Mouse (Mus musculus) retina, postnatal 1 day (tissue): ENCODE measurements around the gene Tmem30b.
"Not testable (repeated sequence)": the region's sequence is repeated elsewhere in the genome, so short reads cannot be mapped to it uniquely, and the experiment has no call there.

ENCODE experiments used
- DNase-seq: peaks from one replicate; pipeline ENCODE4 v3.0.0-alpha.2; 2012

Tmem30b gene

DNA sequence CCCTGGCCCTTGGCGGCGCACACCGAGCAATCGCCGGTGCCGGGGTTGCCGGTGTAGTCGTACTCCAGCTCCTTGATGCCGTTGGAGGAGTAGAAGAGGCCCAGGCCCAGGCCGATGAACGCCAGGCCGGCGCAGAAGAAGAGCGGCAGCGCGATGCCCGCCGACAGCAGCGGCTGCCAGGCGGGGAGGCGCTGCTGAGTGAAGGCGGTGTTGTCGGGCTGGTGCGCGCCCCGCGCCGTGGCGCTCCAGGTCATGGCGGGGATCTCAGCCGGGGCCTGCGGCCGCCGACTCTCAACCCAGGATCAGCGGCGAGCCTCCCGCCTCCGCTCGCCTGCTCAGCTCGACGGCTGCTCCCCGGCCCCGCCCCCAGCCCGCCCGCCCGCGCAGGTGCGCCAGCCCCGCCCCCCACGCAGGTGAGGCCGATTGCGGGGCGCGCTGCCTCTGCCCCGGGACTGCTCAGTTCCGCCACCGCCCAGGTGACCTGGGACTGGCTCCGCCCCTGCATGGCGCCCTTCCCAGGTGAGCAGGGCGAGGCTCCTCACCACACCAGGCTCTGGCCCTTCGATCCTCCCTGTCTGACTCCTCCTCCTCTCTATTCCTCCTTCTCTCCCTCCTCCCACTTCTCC lies at the start of gene Tmem30b:
Gene Tmem30b, minus strand, starts transcription at position 307 of the 626 bp plus-strand sequence.
- peak; percentile 54 for DNase-seq

DNA sequence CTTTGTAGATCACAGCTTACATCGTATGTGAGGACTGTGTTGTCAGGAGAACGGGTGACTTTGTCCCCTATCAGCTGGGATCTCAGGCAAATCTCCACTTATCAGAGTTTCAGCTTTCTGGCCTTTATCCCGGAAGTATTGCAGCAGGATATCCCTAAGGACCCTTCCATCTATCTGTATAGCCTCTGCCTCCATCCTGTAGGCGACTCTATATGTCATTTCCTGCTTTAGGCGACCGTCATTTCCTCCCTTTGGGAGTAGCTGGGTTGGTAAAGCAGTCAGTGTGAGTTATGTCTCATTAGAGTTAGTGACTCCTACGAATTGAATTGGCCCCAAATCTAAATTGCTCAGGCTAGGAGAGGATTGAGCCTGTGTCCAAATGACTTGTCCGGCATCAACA lies 49.0 kb upstream of the Tmem30b start:
- no peak for DNase-seq

DNA sequence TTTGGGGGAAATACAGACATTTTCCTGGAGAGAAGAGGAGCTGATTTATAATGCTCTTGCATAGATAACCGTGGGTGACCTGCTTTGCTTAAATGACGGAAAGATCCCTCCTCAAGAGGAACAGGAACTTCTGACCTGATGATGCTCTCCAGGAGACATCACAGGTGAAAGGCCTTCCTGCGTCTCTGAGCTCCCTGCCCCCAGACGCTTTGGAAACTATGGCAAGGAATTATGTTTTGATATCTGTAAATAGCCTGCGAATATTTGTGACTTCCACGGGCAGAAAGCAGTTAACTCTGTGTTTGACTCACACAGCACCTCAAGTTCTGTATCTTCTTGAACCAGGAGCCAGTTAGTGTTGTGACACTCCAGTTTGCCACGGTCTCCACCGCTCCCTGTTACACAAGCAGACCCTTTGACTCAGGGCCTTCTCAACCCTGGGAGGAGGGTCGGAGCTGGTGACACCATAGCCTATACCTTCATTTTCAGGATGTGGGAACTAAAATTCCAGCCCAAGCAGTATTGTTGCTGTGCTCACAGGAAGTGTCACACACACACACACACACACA lies 48.1 kb upstream of the Tmem30b start:
- no peak for DNase-seq

DNA sequence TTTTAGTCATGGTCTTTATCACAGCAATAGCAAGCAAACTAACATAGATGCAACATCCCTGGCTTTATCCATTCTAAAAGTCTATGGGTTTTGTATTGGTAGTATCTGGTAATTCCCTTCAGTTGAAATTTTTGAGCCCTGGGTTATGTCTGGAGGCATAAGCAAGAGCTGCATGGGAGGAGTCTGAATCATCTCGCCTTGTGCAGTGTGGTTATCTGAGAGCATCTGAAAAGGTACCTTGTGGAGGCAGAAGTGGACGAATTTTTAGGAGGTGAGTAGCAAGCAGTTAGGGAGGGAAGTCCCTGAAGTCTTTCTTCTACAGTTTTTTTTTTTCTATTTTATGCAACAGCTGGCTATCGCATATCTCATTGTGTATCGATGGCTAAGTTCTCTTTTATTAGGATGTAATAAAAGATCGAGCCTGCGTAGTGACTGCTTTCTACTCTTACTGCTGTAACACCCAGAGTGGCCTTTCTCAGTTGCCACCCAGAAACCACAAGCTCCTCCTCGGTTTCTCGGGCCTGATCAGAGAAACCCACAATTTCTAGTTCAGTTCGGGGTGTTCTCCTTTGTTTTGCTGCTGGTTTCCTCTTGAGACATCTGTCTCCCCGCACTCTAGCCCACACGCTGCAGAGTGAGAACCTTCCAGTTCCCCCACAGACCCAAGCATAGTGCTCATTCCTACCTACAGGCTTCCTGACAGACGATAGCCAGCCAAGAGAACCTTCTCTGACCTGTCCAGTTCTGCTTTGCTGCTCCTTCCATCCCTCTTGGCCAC lies 47.0 kb upstream of the Tmem30b start:
- DNase-seq = no peak

DNA sequence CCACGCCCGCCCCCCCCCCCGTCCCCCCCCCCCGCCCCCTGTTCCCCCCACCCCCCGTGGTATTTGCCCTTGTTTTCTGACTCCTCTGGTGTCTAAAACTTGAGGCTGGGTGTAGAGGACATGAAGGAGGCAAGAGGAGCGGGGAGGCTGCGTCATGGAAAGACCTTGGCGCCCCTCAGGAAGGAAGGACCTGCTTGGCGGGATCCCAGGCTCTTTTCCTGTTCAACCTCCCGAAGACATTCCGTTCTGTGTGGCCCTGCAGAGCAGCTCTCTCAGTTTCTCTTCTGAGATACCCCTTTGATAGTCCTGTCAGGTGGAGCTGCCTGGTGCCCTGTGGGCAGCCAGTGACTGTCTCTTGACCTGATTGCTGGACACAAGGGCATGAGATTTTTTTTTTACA lies 45.4 kb upstream of the Tmem30b start:
- DNase-seq = no peak

DNA sequence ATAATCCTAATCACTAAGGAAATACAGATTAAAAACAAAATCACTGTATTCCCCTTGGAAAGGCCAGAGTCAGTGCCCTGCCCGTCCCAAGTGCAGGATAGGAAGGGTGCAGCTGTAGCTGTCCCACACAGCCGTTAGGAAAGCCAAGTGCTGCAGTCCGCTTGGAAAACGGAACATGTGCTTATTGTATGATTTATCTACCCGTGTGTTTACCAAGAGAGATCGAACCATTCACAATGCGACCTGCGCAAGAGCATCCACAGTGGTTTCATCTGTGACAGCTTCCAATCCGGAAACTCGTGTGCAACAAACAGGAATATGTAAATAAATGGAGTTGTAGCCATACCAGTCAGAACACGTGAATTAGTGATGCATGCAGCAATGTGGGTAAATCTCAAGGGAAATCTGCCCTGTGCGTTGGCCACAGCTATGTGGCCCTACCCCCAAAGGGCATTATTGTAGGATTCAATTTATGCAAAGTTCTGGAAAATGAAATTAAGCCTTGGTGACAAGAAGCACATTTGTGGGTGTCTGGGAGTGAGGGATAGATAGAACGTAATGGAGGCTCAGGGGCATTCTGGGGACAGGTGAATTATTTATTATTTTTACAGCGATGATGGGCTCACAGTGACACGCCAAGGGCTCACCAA lies 44.6 kb upstream of the Tmem30b start:
- DNase-seq = peak; percentile 50

DNA sequence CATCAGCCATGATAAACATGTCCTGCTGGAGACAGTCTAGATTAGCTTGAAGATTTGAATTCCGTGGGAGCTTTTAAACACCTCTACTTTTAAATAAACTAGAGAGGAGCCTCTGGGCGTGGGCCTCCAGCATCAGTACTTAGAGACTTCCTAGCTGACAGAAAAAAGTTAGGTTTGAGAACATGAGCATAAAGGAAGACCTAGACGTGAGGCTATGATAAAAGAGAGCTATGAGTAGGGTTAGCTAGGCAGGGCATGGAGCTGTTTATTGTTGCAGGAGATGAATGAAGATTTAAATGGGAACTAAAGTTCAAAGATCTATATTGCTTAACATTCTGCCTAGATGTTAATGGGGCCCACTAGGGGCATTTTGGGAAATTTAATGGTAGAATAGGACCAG lies 41.1 kb upstream of the Tmem30b start:
- DNase-seq = no peak

DNA sequence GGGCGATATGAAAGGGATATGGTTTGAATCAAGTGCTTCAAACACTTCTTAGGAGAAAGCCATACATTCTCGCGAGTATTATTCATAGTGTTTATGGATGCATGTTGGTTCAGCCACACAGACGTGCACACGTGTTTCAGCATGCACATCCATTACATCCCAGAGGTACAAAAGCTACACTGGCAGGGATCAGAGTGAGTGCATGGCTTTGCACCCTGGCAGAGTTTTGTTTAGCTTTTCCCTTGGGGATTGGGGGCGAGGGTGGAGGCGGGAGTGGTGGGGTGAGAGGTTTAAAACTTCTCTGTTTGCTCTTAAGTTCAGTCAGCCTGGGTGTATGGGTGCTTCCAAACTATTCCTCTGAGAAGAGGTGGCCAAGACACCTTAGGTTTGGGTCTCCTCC lies 39.7 kb upstream of the Tmem30b start:
- DNase-seq = peak; percentile 40

DNA sequence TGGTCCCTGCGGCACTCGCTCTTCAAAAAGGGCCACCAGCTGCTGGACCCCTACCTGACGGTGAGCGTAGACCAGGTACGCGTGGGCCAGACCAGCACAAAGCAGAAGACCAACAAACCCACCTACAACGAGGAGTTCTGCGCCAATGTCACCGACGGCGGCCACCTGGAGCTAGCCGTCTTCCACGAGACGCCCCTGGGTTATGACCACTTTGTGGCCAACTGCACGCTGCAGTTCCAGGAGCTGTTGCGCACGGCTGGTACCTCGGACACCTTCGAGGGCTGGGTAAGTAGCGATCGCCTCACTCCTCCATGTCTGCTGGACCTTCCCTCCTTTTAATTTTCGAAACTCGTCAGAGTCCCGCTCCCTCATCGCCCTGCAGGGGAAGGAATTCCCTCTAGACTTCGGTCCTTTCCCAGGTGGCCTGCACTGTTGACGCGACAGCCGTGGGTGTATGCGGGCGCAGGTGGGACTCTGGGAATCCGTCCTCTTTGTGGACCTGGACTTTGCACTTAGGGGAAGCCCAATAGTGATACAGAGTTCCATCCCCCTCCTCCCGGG lies 39.1 kb upstream of the Tmem30b start:
- DNase-seq = peak; percentile 24

DNA sequence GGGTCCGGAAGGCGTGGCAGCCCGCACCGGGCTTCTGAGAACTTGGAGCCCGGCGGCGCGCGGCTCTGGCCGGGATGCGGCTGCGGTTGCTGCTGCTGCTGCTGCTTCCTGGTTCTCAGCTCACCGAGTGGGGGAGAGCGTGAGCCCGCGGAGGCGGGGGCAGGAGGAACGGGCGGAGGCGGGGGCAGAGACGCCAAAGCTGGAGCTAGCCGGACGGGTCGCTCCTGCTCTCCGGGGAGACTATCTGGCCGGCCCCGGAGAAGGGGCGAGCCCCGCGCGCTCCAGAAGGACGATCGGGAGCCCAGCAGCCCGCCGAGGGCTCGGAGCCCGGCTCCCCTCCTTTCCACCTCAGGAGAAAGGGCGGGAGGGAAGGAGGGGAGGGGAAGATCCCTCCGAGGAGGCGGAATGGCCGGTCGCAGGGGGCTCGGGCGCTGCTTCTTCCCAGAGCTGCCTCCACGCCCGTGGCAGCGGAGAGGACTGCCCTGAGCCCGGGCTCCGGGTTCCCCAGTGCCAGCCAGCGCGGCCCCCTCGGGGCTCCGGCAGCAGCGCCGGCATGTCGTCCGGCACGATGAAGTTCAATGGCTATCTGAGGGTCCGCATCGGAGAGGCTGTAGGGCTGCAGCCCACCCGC lies 38.5 kb upstream of the Tmem30b start, which contains the start of gene Prkch:
Gene Prkch, plus strand, starts transcription at position 187 of the 631 bp plus-strand sequence.
- peak; percentile 93 for DNase-seq

DNA sequence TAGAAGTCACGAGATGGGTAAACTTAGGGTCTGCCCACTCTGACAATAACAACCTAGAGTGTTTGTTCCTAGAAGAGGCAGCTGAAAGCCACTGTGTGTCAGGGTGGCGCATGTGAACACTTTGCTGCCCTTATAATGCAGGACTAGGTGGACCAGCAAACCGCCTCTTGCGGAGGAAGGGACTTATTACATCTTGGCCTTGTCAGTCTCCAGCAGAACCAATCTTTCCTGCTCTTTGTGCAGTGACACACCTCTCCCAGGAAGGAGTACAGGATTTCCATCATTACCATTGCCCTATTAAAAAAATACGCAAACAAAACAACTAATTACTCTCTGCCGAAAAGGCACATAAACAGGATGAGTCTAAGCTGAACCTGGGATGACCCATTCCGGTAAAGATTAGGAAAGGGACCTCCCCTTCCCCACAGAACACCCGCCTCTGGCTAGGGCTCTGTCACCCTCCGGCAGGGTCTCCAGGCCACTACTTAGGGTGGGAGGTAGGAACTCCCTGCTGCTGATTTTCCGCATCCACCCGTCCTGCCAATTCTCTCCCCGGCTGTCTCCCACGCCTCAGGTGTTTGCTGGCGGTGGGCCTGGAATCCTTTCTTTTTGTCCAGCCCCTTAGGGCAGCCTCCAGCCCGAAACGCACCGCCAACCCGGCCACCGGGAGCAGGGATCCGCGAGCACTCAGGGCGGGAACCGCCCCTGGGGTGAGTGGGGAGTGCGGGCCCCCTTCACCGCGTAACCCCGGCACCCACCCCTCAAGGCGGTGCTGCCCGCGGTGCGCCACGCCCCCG lies 37.8 kb upstream of the Tmem30b start:
- peak; percentile 59 for DNase-seq

DNA sequence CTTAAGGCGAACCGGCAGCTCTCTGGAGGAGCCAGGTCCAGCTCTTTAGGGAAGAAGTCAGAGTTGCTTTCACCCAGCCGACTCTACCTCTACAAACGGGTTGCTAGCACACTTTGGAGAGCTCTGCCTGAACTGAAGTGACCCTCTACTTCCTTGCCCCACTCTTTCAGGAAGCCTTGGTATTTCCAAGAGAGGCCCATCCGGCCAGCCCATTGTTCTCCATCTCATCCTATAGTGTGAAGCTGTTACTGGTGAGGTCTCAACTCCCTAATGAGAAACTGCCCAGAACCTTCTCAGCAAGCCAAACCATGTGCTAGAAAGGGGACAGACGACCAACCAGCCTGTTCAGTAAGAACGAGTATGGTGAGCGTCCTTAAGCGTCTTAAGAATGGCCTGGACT lies 37.1 kb upstream of the Tmem30b start:
- no peak for DNase-seq

DNA sequence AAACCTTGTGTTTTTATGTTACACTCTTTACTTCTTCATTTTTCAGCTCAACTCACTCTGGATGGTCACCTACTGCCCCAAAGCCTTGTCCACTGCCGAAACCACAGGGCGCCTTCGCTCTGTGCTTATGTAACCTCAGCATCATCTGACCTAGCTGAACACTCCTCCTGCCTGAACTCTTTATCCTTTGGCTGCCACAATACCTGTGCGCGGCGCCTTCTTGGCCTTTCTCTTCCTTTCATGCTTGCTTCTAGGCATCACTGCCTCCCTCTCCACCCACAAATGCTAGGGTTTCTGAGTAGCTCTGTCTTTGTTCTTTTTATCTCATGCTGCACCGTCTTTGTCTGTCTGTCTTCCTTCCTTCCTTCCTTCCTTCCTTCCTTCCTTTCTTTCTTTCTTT lies 34.6 kb upstream of the Tmem30b start:
- no peak for DNase-seq

DNA sequence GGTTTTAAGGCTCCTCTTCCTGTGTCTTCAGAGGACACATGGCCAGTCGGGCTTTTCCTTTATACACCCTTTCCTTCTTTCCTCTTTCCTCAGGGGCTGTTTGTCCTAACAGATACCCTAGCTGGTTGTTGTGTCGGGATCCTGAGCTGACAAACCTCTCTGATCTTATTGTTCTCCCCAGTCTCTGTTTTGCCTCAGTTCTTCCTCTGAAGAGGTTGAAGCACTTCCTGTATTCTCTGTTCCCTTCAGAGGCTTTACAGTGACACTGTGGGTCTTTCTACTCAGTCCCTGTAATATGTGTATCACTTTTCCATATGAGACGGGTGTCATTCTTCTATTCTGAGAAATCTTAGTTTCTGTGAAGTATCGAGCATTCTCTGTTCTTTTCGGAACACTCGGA lies 31.9 kb upstream of the Tmem30b start:
- DNase-seq = no peak

DNA sequence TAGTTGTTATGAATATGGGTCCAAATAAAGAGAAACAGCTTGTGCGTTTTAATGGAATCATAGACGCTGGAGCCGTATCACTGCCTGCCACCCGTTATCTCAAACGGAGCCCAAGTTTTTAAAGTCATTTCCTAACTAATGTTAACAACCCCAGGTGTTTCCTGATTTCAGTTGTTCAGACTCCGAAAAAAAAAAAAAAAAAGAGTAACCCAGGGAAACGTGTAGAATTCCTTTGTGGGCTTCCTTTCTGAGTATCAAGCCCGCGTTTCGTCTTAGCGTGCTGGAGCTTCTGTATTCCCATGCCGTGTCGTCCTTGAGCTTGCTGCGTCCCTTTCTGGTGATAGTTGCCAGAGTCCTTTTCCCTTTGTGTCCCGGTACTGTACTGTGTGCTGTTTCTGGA lies 28.4 kb upstream of the Tmem30b start:
- DNase-seq = no peak

DNA sequence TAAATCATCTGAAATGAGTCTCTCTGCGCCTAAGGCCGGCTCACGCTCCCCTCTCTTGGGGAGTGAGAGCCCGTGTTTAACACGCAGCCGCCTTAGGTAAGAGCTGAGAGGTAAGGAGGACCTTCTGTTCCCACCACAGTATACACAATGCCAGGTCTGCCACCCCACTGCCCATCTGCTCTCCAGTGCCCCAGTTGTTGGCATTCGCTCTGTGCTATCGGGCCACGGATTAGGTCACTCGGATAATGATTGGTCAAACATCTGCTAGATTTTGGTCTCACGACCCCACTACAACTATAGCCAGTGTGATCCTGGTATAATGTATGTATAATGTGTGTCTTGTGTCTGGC lies 19.4 kb upstream of the Tmem30b start:
- DNase-seq = peak; percentile 57

DNA sequence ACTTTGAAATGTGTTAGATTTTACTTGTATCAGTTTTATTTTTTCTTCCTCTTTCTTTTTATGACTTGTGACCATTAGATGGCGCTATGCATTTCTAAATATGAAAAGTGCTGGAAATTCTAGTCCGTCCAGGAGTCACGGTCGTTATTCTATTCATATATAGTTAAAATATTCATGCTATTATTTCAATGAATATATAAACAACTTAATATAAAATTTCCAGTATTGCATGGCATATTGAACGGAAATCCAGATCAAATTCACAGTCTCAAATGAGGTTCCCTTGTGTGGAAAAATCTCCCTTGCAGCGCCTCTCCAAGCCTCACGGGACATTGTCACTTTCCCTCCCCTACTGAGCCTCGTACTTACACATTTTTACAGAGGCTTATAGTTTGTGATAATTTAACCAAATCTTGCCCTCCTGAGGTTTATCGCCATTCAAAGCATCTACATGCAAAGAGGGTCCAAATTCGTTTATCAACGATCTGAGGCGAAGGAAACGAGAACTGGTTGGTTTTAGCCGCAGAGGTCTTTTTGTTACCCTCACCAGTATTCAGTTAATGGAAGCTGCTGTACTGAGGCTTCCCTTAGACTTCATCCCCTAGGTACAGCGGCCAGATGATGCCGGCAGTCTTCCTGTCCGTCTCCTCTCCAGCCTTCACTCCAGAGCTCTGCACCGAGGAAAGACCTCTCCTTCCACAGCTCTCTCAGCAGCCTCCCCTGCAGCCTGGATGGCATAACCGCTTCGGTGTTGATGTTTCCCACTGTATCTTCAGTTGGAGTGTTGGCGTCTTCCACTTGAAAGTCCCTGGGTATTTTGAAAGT lies 18.8 kb upstream of the Tmem30b start:
- peak; percentile 79 for DNase-seq

DNA sequence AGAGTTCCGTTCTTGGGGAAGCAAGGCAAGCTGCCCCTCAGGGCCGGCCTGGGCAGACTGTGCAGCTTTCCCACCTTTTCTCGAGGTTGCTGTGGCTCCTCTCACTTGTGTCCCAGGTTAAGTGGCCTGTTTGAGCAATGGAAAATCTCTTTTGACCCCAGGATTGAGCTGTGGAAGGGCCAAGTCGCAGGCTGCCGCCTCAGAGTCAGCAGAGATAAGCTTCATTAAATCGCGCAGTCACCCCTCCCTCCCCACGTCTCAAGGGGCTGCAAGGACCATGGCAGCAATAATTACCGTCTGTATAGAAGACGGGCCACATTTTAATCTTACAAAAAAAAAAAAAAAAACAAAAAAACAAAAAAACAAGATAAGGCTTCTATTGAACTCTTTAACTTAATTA lies 18.0 kb upstream of the Tmem30b start:
- DNase-seq = peak; percentile 39

DNA sequence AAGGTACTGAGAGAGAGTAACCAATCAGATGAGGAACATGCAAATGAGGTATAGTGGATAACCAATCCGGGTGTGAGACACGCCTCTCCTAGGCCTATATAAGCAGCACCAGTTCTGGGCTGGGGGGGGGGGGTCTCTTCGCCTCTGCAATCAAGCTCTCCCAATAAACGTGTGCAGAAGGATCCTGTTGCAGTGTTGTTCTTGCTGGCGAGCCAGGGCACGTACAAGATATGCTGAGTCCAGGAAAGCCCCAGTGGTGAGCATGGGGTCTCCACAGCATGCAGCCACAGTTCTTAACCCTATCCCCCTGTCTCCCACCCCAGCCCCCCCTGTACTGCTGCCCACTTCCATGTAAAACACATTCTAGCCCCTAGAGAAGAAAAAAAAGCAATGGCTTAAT lies 16.9 kb upstream of the Tmem30b start:
- DNase-seq = not testable (repeated sequence)

DNA sequence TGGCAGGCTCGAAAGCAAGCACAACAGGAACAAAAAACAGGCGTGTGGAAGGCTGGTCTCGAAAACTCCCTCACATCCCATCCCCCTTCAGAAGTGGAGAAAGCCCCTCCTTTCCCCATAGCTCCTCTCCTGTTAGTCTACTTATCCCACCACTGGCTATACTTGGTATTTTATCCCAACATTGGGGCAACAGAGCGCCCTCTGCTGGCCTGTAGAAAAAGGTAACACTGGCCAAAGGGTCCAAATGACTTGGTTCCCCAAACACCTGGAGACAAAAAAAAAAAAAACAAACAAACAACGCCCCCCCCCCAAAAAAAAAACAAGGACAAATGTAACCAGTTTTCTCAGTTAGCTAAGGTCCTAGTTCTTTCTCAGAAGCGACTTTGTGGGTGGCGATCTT lies 13.9 kb upstream of the Tmem30b start:
- DNase-seq = peak; percentile 46

DNA sequence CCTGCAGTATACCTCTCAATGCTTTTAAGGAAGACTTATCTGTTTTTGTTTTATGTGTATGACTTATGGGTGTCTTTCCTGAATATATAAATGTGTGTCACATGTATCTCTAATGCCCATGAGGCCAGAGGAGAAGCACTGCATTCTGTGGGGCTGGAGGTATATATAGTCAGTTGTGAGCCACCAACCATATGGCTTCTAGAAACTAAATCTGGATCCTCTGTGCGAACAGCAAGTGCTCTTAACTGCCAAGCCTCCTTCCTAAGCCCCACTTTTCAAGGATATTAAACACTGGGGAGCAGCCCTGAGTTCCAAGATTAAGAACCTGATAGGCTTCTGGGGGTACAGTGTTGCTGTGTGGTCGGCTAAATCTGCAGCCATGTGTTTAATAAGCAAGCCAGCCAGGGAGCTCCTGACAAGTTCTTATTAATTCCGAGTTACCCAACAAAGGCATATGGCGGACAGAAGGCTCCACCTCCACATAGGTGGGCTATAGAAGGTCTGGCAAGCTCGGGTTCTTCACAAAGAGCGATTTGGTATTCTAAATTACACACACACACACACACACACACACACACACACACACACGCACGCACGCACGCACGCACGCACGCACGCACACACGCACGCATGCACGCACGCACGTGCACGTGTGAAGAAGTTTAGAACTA lies 12.5 kb upstream of the Tmem30b start:
- DNase-seq = no peak
